Mouse (Mus musculus): ENCODE data around the gene Vmn2r7. TPM values are rescaled to one million over a fixed set of nuclear protein-coding genes. Genes with fewer than 3 reads are reported as not detected.

Vmn2r7 gene
- polyA plus RNA-seq (2015; fragmentation: Illumina TruSeq; extraction: RNeasy Lipid Tissue Mini Kit (QIAGEN cat#74804); ENCODE audit: insufficient read depth, low replicate concordance) = not detected

GRCm38 (mm10) chr3:64844665-64845064 lies at the start of gene Vmn2r7:
Gene Vmn2r7, minus strand, starts transcription at chr3:64844765.

